Mouse (Mus musculus): ENCODE data around the gene Rngtt.

DNA sequence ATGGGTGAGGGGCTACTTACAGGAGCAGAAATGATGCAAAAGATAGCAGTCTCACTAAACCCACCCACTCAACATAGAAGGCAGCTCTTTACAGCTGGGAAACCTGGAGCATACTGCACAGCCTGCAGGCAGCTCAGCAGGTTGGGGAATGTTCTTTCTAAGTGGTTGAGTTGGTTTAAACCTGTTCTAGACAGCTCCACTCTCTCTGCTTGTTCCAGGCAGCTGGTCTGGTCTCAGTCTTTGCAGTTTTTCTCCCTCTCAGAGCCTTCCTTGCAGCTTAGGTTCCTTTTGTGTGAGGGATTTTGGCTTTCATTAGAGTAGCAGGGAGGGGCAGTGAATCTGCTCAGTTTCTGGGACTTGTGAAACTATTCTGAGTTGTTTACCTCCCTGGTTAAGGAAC, 67.5 kb downstream of the Rngtt start:
- TF ChIP-seq CTCF (IDR thresholded peaks at IDR 0.05; ENCODE audit: extremely low read depth, insufficient read depth, low read length) (no peak), POLR2A (IDR thresholded peaks at IDR 0.05; ENCODE audit: extremely low read depth, insufficient read depth, low read length) (no peak)

Data from cortical plate, adult 2 months (tissue).